Mouse (Mus musculus) adrenal gland, postnatal 10 days (tissue): ENCODE results near the gene Itpr2. TPM values are rescaled to one million over a fixed set of nuclear protein-coding genes. Genes with fewer than 3 reads are reported as not detected.
A peak's percentile ranks its signal among the peaks of the same experiment; 100 is the strongest.

Source experiments
- DNase-seq: peaks from one replicate; pipeline ENCODE4 v3.0.0; 2021; ENCODE audit warnings: mixed read lengths
- long read RNA-seq, 2 experiments: library from polyadenylated mRNA; stranded (forward); transcript quantifications; one replicate each; pipeline ENCODE4 v2.0.0; 2021
- total RNA-seq, 2 experiments: library from RNA; stranded (reverse); gene quantifications; 2 replicates each; pipeline ENCODE4 v1.2.3; 2021

Gene Itpr2
- 100 to 1,000 TPM in 1 of 2 experiments, 10 to 100 TPM in 1; 71.8 to 105 TPM for total RNA-seq
- long read RNA-seq, experiment 1, partial matches to known transcripts, result 12 of 14 reads
- long read RNA-seq, experiment 1, other reads (novel, unspliced or antisense), result 2 of 14 reads
- long read RNA-seq, experiment 2, partial matches to known transcripts, result 5 of 10 reads
- long read RNA-seq, experiment 2, other reads (novel, unspliced or antisense), result 5 of 10 reads

- peak; percentile 98 for DNase-seq
Measured at GRCm38 (mm10) chr6:146501866-146502804, at the start of gene Itpr2. Itpr2 (minus strand) TSS chr6:146502223.

GRCm38 (mm10) chr6:146551326-146551725 lies 49.3 kb upstream of the Itpr2 start:
- DNase-seq, result no peak

- DNase-seq, result no peak
Measured at GRCm38 (mm10) chr6:146550421-146550820, 48.4 kb upstream of the Itpr2 start.

GRCm38 (mm10) chr6:146545289-146545865 lies 43.4 kb upstream of the Itpr2 start:
- no peak for DNase-seq

- no peak for DNase-seq
Measured at GRCm38 (mm10) chr6:146544622-146545021, 42.6 kb upstream of the Itpr2 start.

- no peak for DNase-seq
Measured at GRCm38 (mm10) chr6:146540386-146540785, 38.4 kb upstream of the Itpr2 start.

GRCm38 (mm10) chr6:146538661-146539060 lies 36.6 kb upstream of the Itpr2 start:
- DNase-seq, result no peak

GRCm38 (mm10) chr6:146538071-146538470 lies 36.0 kb upstream of the Itpr2 start:
- no peak for DNase-seq

- no peak for DNase-seq
Measured at GRCm38 (mm10) chr6:146537111-146537510, 35.1 kb upstream of the Itpr2 start.

- no peak for DNase-seq
Measured at GRCm38 (mm10) chr6:146535501-146535900, 33.5 kb upstream of the Itpr2 start.

- no peak for DNase-seq
Measured at GRCm38 (mm10) chr6:146533146-146533545, 31.1 kb upstream of the Itpr2 start.

- DNase-seq, result no peak
Measured at GRCm38 (mm10) chr6:146530769-146531168, 28.7 kb upstream of the Itpr2 start.

GRCm38 (mm10) chr6:146530363-146530762 lies 28.3 kb upstream of the Itpr2 start:
- no peak for DNase-seq

GRCm38 (mm10) chr6:146527537-146527936 lies 25.5 kb upstream of the Itpr2 start:
- DNase-seq, result no peak

GRCm38 (mm10) chr6:146525500-146525899 lies 23.5 kb upstream of the Itpr2 start:
- DNase-seq, result no peak

- DNase-seq, result no peak
Measured at GRCm38 (mm10) chr6:146521456-146522245, 19.6 kb upstream of the Itpr2 start.

GRCm38 (mm10) chr6:146519019-146519418 lies 17.0 kb upstream of the Itpr2 start:
- no peak for DNase-seq

- no peak for DNase-seq
Measured at GRCm38 (mm10) chr6:146515936-146516335, 13.9 kb upstream of the Itpr2 start.

- DNase-seq, result no peak
Measured at GRCm38 (mm10) chr6:146514531-146514948, 12.5 kb upstream of the Itpr2 start.

- DNase-seq, result no peak
Measured at GRCm38 (mm10) chr6:146513899-146514298, 11.9 kb upstream of the Itpr2 start.

- DNase-seq, result no peak
Measured at GRCm38 (mm10) chr6:146513384-146513783, 11.4 kb upstream of the Itpr2 start.

- DNase-seq, result no peak
Measured at GRCm38 (mm10) chr6:146511511-146511910, 9.5 kb upstream of the Itpr2 start.
